Mouse (Mus musculus): ENCODE data around the gene Slc7a11.

Gene Slc7a11

GRCm38 (mm10) chr3:49992891-49993290 is 450.5 kb downstream of the Slc7a11 start:
- DNase-seq (ENCODE audit: low spot score in 2 of 2) = no peak

- no peak for DNase-seq (ENCODE audit: low spot score in 2 of 2)
Observed at GRCm38 (mm10) chr3:49987236-49987635, 456.2 kb downstream of the Slc7a11 start.

- no peak for DNase-seq (ENCODE audit: low spot score in 2 of 2)
Observed at GRCm38 (mm10) chr3:49984795-49985194, 458.6 kb downstream of the Slc7a11 start.

- DNase-seq (ENCODE audit: low spot score in 2 of 2) = no peak
Observed at GRCm38 (mm10) chr3:49983429-49984268, 459.8 kb downstream of the Slc7a11 start.

GRCm38 (mm10) chr3:49973994-49974393 is 469.4 kb downstream of the Slc7a11 start:
- DNase-seq (ENCODE audit: low spot score in 2 of 2) = no peak

GRCm38 (mm10) chr3:49965569-49965968 is 477.8 kb downstream of the Slc7a11 start:
- no peak for DNase-seq (ENCODE audit: low spot score in 2 of 2)

GRCm38 (mm10) chr3:49960581-49960980 is 482.8 kb downstream of the Slc7a11 start:
- DNase-seq (ENCODE audit: low spot score in 2 of 2) = no peak

- no peak for DNase-seq (ENCODE audit: low spot score in 2 of 2)
Observed at GRCm38 (mm10) chr3:49946845-49947244, 496.6 kb downstream of the Slc7a11 start.

GRCm38 (mm10) chr3:49944783-49945182 is 498.6 kb downstream of the Slc7a11 start:
- peak; percentile 6 to 37 for DNase-seq (ENCODE audit: low spot score in 2 of 2)

- DNase-seq (ENCODE audit: low spot score in 2 of 2) = no peak
Observed at GRCm38 (mm10) chr3:49937611-49938010, 505.8 kb downstream of the Slc7a11 start.

GRCm38 (mm10) chr3:49929496-49929895 is 513.9 kb downstream of the Slc7a11 start:
- DNase-seq (ENCODE audit: low spot score in 2 of 2) = no peak

- DNase-seq (ENCODE audit: low spot score in 2 of 2) = no peak
Observed at GRCm38 (mm10) chr3:49928509-49929263, 514.7 kb downstream of the Slc7a11 start.

GRCm38 (mm10) chr3:49913929-49914328 is 529.5 kb downstream of the Slc7a11 start:
- no peak for DNase-seq (ENCODE audit: low spot score in 2 of 2)

- DNase-seq (ENCODE audit: low spot score in 2 of 2) = no peak
Observed at GRCm38 (mm10) chr3:49910922-49911321, 532.5 kb downstream of the Slc7a11 start.

- no peak for DNase-seq (ENCODE audit: low spot score in 2 of 2)
Observed at GRCm38 (mm10) chr3:49908426-49909341, 534.7 kb downstream of the Slc7a11 start.

- no peak for DNase-seq (ENCODE audit: low spot score in 2 of 2)
Observed at GRCm38 (mm10) chr3:49893945-49894344, 549.5 kb downstream of the Slc7a11 start.

- no peak for DNase-seq (ENCODE audit: low spot score in 2 of 2)
Observed at GRCm38 (mm10) chr3:49887359-49887758, 556.1 kb downstream of the Slc7a11 start.

- no peak for DNase-seq (ENCODE audit: low spot score in 2 of 2)
Observed at GRCm38 (mm10) chr3:49886220-49886945, 557.0 kb downstream of the Slc7a11 start.

GRCm38 (mm10) chr3:49880496-49880895 is 562.9 kb downstream of the Slc7a11 start:
- DNase-seq (ENCODE audit: low spot score in 2 of 2) = no peak

- no peak for DNase-seq (ENCODE audit: low spot score in 2 of 2)
Observed at GRCm38 (mm10) chr3:49870786-49871185, 572.6 kb downstream of the Slc7a11 start.

- no peak for DNase-seq (ENCODE audit: low spot score in 2 of 2)
Observed at GRCm38 (mm10) chr3:49867951-49868584, 575.3 kb downstream of the Slc7a11 start.
